ENCODE assay signal across 7 mouse cellular contexts in the genomic region with DNA sequence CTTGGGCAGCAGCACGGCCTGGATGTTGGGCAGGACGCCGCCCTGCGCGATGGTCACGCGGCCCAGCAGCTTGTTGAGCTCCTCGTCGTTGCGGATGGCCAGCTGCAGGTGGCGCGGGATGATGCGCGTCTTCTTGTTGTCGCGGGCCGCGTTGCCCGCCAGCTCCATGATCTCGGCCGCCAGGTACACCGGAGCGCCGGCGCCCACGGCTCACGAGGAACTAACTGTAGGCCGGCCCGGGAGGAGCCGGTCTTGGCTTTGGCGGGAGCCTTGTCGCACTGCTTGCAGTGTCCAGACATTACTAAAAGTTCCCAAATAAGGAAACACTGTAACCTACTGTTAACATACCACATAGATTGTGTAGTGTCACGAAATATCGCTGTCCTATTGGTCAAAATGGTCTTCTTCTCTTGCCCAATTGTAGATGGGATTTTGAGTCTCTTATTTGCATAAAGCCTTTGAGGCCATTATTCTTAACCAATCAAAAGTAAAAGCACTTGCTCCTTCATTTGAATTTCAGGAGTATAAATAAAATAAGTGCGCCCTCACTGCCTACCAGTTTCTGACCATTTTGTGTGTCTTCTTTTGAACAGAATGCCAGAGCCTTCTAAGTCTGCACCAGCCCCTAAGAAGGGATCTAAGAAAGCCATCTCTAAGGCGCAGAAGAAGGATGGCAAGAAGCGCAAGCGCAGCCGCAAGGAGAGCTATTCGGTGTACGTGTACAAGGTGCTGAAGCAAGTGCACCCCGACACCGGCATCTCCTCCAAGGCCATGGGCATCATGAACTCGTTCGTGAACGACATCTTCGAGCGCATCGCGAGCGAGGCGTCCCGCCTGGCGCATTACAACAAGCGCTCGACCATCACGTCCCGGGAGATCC. TPM values are rescaled to one million over a fixed set of nuclear protein-coding genes. Genes with fewer than 3 reads are reported as not detected.
DNase-seq lines count a peak whose midpoint lies in the region; ATAC-seq lines count a peak whose summit lies in the region.
"Not testable (repeated sequence)": the region's sequence is repeated elsewhere in the genome, so short reads cannot be mapped to it uniquely, and the experiment has no call there.

A gene (plus strand): TSS at position 534 of the 880 bp plus-strand sequence.

- H3K9me3 ChIP-seq in embryonic facial prominence, embryonic 10.5 days; midbrain, embryonic 11.5 days (ENCODE audit: control insufficient read depth, low read length): not testable (repeated sequence)

- peak; percentile 72 for DNase-seq in adrenal gland, postnatal 10 days
- peak; percentile 83 for DNase-seq in embryonic facial prominence, embryonic 10.5 days (ENCODE audit: low spot score)
- peak; percentile 98 for DNase-seq in heart, adult 11 months
- DNase-seq in kidney, adult 11 months: peak; percentile 58
- DNase-seq in left cerebral cortex, postnatal 4 days: peak; percentile 58
- DNase-seq in midbrain, embryonic 11.5 days (ENCODE audit: low spot score, missing footprints): peak; percentile 97
- peak; percentile 92 for DNase-seq in skeletal muscle tissue, adult 2 months (ENCODE audit: low read depth, low spot score)

- peaks cover 23% of the 10 kb centered on the region for H3K4me1 ChIP-seq in embryonic facial prominence, embryonic 10.5 days
- H3K4me1 ChIP-seq in midbrain, embryonic 11.5 days (ENCODE audit: control insufficient read depth, insufficient read depth, low read length): not testable (repeated sequence)

- H3K4me2 ChIP-seq in midbrain, embryonic 11.5 days: peak within 1 kb of the TSS; percentile 61

- peak within 1 kb of the TSS; percentile 70 for H3K9ac ChIP-seq in midbrain, embryonic 11.5 days (ENCODE audit: low read length)

- WGBS in embryonic facial prominence, embryonic 10.5 days: under 1% methylated on average over 53 of the region's 58 CpGs
- WGBS in midbrain, embryonic 11.5 days: under 1% methylated on average over 40 of the region's 58 CpGs

- intact Hi-C loops in left cerebral cortex, postnatal 4 days (cut with DNase I): not testable (repeated sequence)

- H3K36me3 ChIP-seq in embryonic facial prominence, embryonic 10.5 days (replicated peaks); midbrain, embryonic 11.5 days (ENCODE audit: control insufficient read depth, insufficient read depth, low read length): not testable (repeated sequence)

- H3K27me3 ChIP-seq in embryonic facial prominence, embryonic 10.5 days (replicated peaks; ENCODE audit: low read depth, poor library complexity, severe bottlenecking); midbrain, embryonic 11.5 days (ENCODE audit: control insufficient read depth, insufficient read depth, low read length): not testable (repeated sequence)

- H3K4me3 ChIP-seq in embryonic facial prominence, embryonic 10.5 days: peak within 1 kb of the TSS; percentile 62
- H3K4me3 ChIP-seq in midbrain, embryonic 11.5 days (ENCODE audit: low read depth, low read length): peak within 1 kb of the TSS; percentile 39

- peak within 1 kb of the TSS; percentile 98 for H3K27ac ChIP-seq in embryonic facial prominence, embryonic 10.5 days (replicated peaks)
- H3K27ac ChIP-seq in midbrain, embryonic 11.5 days (ENCODE audit: low read depth, low read length): peak within 1 kb of the TSS; percentile 96

- ATAC-seq in midbrain, embryonic 11.5 days (ENCODE audit: low FRiP score): peak; percentile 92

RNA-seq across cellular contexts. Expression of the gene that starts here (rescaled TPM):
- 100 to 1,000 TPM; 173 to 206 TPM for total RNA-seq in adrenal gland, postnatal 10 days (2021)
- polyA plus RNA-seq in embryonic facial prominence, embryonic 10.5 days (2016; fragmentation: Nextera tagmentation; extraction: Ambion mirVana): 1.9 and 2.9 TPM in 2 replicates
- total RNA-seq in left cerebral cortex, postnatal 4 days (2021): 10 to 100 TPM; 62.4 to 81.1 TPM
- polyA plus RNA-seq in midbrain, embryonic 11.5 days (2014; fragmentation: Nextera tagmentation; extraction: Ambion mirVana): 2.1 and 2.4 TPM in 2 replicates

Comparison
In these comparisons a context has a peak if more than half of its experiments do, and no peak if none do; other contexts are left out.
1. Peak in every context shown above with its lines: DNase-seq, ATAC-seq, H3K4me3 ChIP-seq and H3K27ac ChIP-seq.